Mouse (Mus musculus): Measurements from ENCODE around the gene Ncam1. TPM values are rescaled to one million over a fixed set of nuclear protein-coding genes. Genes with fewer than 3 reads are reported as not detected.

Gene Ncam1
- total and polyA plus RNA-seq, 3 experiments, result 0.08 TPM; not detected in 2

- no peaks in the 10 kb centered on the region for H3K79me2 ChIP-seq (replicated peaks; ENCODE audit: control insufficient read depth, extremely low read depth, insufficient read depth, poor library complexity, severe bottlenecking)
- dilution Hi-C loops (cut with MboI; ENCODE audit: extremely low pct_ligation_motif_present, extremely low pct_unique_long_range_greater_than_20kb, low sequenced_read_pairs), result no loop called here
- no peak for DNase-seq (ENCODE audit: extremely low read depth)
- no peaks in the 10 kb centered on the region for H3K9me3 ChIP-seq (replicated peaks; ENCODE audit: low read length)
- no peaks in the 10 kb centered on the region for H3K27me3 ChIP-seq (replicated peaks)
- TF ChIP-seq ZC3H11A (IDR thresholded peaks at IDR 0.05; ENCODE audit: low read depth, low read length) (no peak), HCFC1 (IDR thresholded peaks at IDR 0.05; ENCODE audit: low read depth, low read length) (no peak), USF1 (IDR thresholded peaks at IDR 0.05; ENCODE audit: low read depth, low read length) (no peak), JUN (IDR thresholded peaks at IDR 0.05; ENCODE audit: insufficient read depth, low read depth, low read length) (no peak), ELF1 (IDR thresholded peaks at IDR 0.05; ENCODE audit: low read depth, low read length) (no peak), MAX (IDR thresholded peaks at IDR 0.05; ENCODE audit: low read length) (no peak), ETS1 (conservative IDR thresholded peaks at IDR 0.05; ENCODE audit: low read depth, low read length) (no peak), ZNF384 (IDR thresholded peaks at IDR 0.05; ENCODE audit: low read depth, low read length) (no peak), POLR2A (IDR thresholded peaks at IDR 0.05; ENCODE audit: low read depth, low read length) (no peak), USF2 (conservative IDR thresholded peaks at IDR 0.05; ENCODE audit: low read depth, low read length) (no peak), NELFE (IDR thresholded peaks at IDR 0.05; ENCODE audit: low read depth, low read length) (no peak), MAFK (IDR thresholded peaks at IDR 0.05; ENCODE audit: insufficient replicate concordance, low read length) (no peak)
- in situ Hi-C loops (cut with MboI; ENCODE audit: low pct_ligation_motif_present, low pct_unique_long_range_greater_than_20kb, low sequenced_read_pairs), result no loop called here
- no peak overlapping the region for H3K27ac ChIP-seq (ENCODE audit: insufficient read depth, low read depth)
- H3K9ac ChIP-seq (ENCODE audit: insufficient read depth, low read depth), result no peak overlapping the region
- H3K36me3 ChIP-seq (replicated peaks in 1 of 2; ENCODE audit: control insufficient read depth in 1 of 2, insufficient read depth in 1 of 2, low read length in 1 of 2), result no peaks in the 10 kb centered on the region
- no peak overlapping the region for H3K4me2 ChIP-seq (ENCODE audit: insufficient read depth, low read depth, poor library complexity, severe bottlenecking)
- peaks cover 0 to 7% of the 10 kb centered on the region in 2 experiments; a peak in 2 of 4 replicates for H3K4me1 ChIP-seq (ENCODE audit: control insufficient read depth in 1 of 2, insufficient read depth in 2 of 2)
- no peak overlapping the region for H3K4me3 ChIP-seq (replicated peaks in 1 of 3; ENCODE audit: low read depth in 2 of 3, low read length in 2 of 3, poor library complexity in 1 of 3)
These were observed 52.5 kb downstream of the Ncam1 start for GRCm38 (mm10) chr9:49746176-49746575.

- DNase-seq (ENCODE audit: extremely low read depth), result no peak
- no peak overlapping the region for H3K9ac ChIP-seq (ENCODE audit: insufficient read depth, low read depth)
- H3K4me3 ChIP-seq (replicated peaks in 1 of 3; ENCODE audit: low read depth in 2 of 3, low read length in 2 of 3, poor library complexity in 1 of 3), result no peak overlapping the region
- TF ChIP-seq ELF1 (IDR thresholded peaks at IDR 0.05; ENCODE audit: low read depth, low read length) (no peak), IRF4 (IDR thresholded peaks at IDR 0.05; ENCODE audit: low read depth, low read length) (no peak), ZKSCAN1 (IDR thresholded peaks at IDR 0.05; ENCODE audit: borderline replicate concordance, low read depth, low read length) (no peak), ZMIZ1 (IDR thresholded peaks at IDR 0.05; ENCODE audit: low read depth, low read length) (no peak), CHD1 (IDR thresholded peaks at IDR 0.05; ENCODE audit: low read depth, low read length) (no peak), ZNF384 (IDR thresholded peaks at IDR 0.05; ENCODE audit: low read depth, low read length) (no peak), HCFC1 (IDR thresholded peaks at IDR 0.05; ENCODE audit: low read depth, low read length) (no peak), PAX5 (IDR thresholded peaks at IDR 0.05; ENCODE audit: low read length) (no peak), USF1 (IDR thresholded peaks at IDR 0.05; ENCODE audit: low read depth, low read length) (no peak), MAX (IDR thresholded peaks at IDR 0.05; ENCODE audit: low read length) (no peak), MXI1 (IDR thresholded peaks at IDR 0.05; ENCODE audit: low read depth, low read length) (no peak), SIN3A (IDR thresholded peaks at IDR 0.05; ENCODE audit: low read length) (no peak), CHD2 (IDR thresholded peaks at IDR 0.05; ENCODE audit: low read length) (no peak), TCF12 (IDR thresholded peaks at IDR 0.05; ENCODE audit: low read depth, low read length) (no peak), JUN (IDR thresholded peaks at IDR 0.05; ENCODE audit: insufficient read depth, low read depth, low read length) (no peak), MYC (IDR thresholded peaks at IDR 0.05; ENCODE audit: low read depth, low read length) (no peak), MAFK (IDR thresholded peaks at IDR 0.05; ENCODE audit: insufficient replicate concordance, low read length) (no peak)
- peaks cover 0 to 2% of the 10 kb centered on the region in 2 experiments; a peak in 1 of 4 replicates for H3K4me1 ChIP-seq (ENCODE audit: control insufficient read depth in 1 of 2, insufficient read depth in 2 of 2)
- H3K27me3 ChIP-seq (replicated peaks), result no peaks in the 10 kb centered on the region
- no peaks in the 10 kb centered on the region for H3K79me2 ChIP-seq (replicated peaks; ENCODE audit: control insufficient read depth, extremely low read depth, insufficient read depth, poor library complexity, severe bottlenecking)
- no peaks in the 10 kb centered on the region for H3K9me3 ChIP-seq (replicated peaks; ENCODE audit: low read length)
- dilution Hi-C loops (cut with MboI; ENCODE audit: extremely low pct_ligation_motif_present, extremely low pct_unique_long_range_greater_than_20kb, low sequenced_read_pairs) (no loop called here), in situ Hi-C loops (cut with MboI; ENCODE audit: low pct_ligation_motif_present, low pct_unique_long_range_greater_than_20kb, low sequenced_read_pairs) (no loop called here)
- H3K36me3 ChIP-seq (replicated peaks in 1 of 2; ENCODE audit: control insufficient read depth in 1 of 2, insufficient read depth in 1 of 2, low read length in 1 of 2), result no peaks in the 10 kb centered on the region
- H3K27ac ChIP-seq (ENCODE audit: insufficient read depth, low read depth), result no peak overlapping the region
- no peak overlapping the region for H3K4me2 ChIP-seq (ENCODE audit: insufficient read depth, low read depth, poor library complexity, severe bottlenecking)
These were observed 53.0 kb downstream of the Ncam1 start for GRCm38 (mm10) chr9:49745696-49746095.
